Mouse (Mus musculus) ES-E14 (cell line): ENCODE data around the gene Coa4.

ENCODE experiments used
- ZC3H11A ChIP-seq: IDR thresholded peaks from 2 replicates; pipeline ENCODE4 v1.6.1; 2012; ENCODE audit warnings: low read depth, mild to moderate bottlenecking, inconsistent platforms, low read length, borderline replicate concordance
- ZNF384 ChIP-seq: IDR thresholded peaks from 2 replicates; pipeline ENCODE4 v1.6.1; 2012; ENCODE audit warnings: low read depth, low read length, inconsistent platforms

DNA sequence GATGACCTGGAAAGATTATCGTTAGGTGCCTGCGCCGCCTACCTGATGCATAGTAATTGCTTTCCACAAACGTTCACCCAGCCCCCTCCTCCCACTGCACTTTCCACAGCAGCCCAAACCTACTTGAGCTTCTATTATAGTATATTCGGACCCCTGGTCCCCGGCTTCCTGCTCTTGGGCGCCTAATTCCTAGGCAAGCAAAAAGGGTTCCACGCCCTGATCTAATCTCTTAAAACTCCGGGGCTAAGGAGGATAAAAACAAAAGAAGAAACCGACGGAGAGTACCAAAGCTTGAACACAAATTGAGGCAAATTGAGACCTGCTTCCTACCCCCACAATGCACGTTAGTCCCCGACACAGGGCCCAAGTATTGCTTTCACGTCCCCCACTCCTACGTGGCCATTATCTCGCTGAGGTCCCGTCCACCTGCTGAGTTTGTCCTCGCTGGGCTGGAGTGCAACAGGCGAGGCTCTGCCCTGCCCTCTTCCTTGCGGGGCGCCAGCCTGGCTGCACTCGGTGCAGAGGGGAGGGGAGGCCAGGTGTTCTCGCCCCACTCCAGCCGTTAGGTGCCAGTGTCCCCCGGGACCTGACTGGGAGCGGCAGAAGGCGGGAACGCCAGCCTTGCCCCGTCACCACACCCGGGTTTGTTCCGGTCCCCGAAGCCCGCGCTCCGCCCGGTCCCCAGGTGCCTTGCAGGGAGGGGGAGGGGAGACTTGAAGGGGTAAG, 44.3 kb upstream of the Coa4 start:
- no peak for TF ChIP-seq ZNF384
- TF ChIP-seq ZC3H11A: no peak
